33 mouse cellular contexts compared by ENCODE assay signal in genomic region chr1:120385029-120385571, GRCm38 (mm10). TPM values are rescaled to one million over a fixed set of nuclear protein-coding genes. Genes with fewer than 3 reads are reported as not detected.
"Had no signal": no experiment of that assay in that cellular context is flagged by ENCODE, and none has a peak within 500 bp of the region (broad histone marks: within the 10 kb centered on the region; RNA-seq: fewer than 3 reads in every experiment).

No protein-coding gene starts in this region.

- H3K9ac ChIP-seq: heart, embryonic 12.5 days; intestine, embryonic 15.5 days; kidney, embryonic 15.5 days; limb, embryonic 12.5 days; liver, embryonic 13.5 days; liver, embryonic 15.5 days; liver, postnatal 0 days had no signal

- H3K4me2 ChIP-seq: heart, embryonic 12.5 days; intestine, embryonic 15.5 days; kidney, embryonic 15.5 days; limb, embryonic 12.5 days; liver, embryonic 11.5 days; liver, embryonic 13.5 days; liver, embryonic 15.5 days had no signal

- H3K4me3 ChIP-seq: heart, adult 2 months; heart, embryonic 10.5 days; heart, embryonic 12.5 days; intestine, embryonic 15.5 days; kidney, embryonic 15.5 days; layer of hippocampus, adult 2 months; left cerebral cortex, adult 2 months; limb, embryonic 10.5 days; limb, embryonic 12.5 days; liver, embryonic 13.5 days; liver, embryonic 15.5 days had no signal

- H3K27ac ChIP-seq: heart, adult 2 months; heart, embryonic 10.5 days; intestine, embryonic 15.5 days; kidney, embryonic 15.5 days; kidney, postnatal 0 days; layer of hippocampus, adult 2 months; left cerebral cortex, adult 2 months; limb, embryonic 10.5 days; limb, embryonic 12.5 days; liver, embryonic 13.5 days; liver, embryonic 15.5 days had no signal

- H3K9me3 ChIP-seq: heart, embryonic 10.5 days; heart, embryonic 12.5 days; intestine, embryonic 15.5 days; kidney, embryonic 15.5 days; limb, embryonic 10.5 days; limb, embryonic 12.5 days; liver, embryonic 13.5 days; liver, embryonic 15.5 days had no signal

- H3K36me3 ChIP-seq: heart, embryonic 10.5 days; heart, embryonic 12.5 days; intestine, embryonic 15.5 days; kidney, embryonic 15.5 days; limb, embryonic 10.5 days; limb, embryonic 12.5 days; liver, embryonic 13.5 days; liver, embryonic 15.5 days had no signal

- H3K27me3 ChIP-seq: intestine, embryonic 15.5 days; kidney, embryonic 15.5 days; limb, embryonic 12.5 days; liver, embryonic 13.5 days; liver, embryonic 15.5 days had no signal

- DNase-seq: gastrocnemius, postnatal 14 days; gastrocnemius, postnatal 36 days; heart, adult 11 months; heart, adult 2 months; heart, postnatal 10 days; heart, postnatal 4 days; kidney, adult 11 months; kidney, adult 2 months; kidney, adult 9 months; kidney, postnatal 14 days; kidney, postnatal 36 days; liver; liver, embryonic 13.5 days; liver, postnatal 0 days had no signal

- H3K4me1 ChIP-seq: heart, embryonic 10.5 days; heart, embryonic 12.5 days; intestine, embryonic 15.5 days; kidney, embryonic 15.5 days; limb, embryonic 12.5 days; liver, embryonic 13.5 days; liver, embryonic 15.5 days had no signal

- ATAC-seq: inflammation-experienced regulatory T-cells, adult 6 months; intestine, embryonic 15.5 days; liver, postnatal 0 days had no signal

RNA-seq across cellular contexts. Expression of gene C1ql2, which starts 44.7 kb away (rescaled TPM):
- total RNA-seq: gastrocnemius, adult 18-20 months; gastrocnemius, adult 8-10 months; gastrocnemius, postnatal 14 days; gastrocnemius, postnatal 36 days; heart, adult 2 months; heart, postnatal 10 days; heart, postnatal 25 days; heart, postnatal 4 days had no signal
- polyA plus RNA-seq: gonadal fat pad, adult 2 months; heart, adult 2 months; heart, embryonic 10.5 days; heart, embryonic 12.5 days; heart, embryonic 14.5 days; heart, embryonic 16.5 days; inflammation-experienced regulatory T-cells, adult 6 months; intestine, embryonic 15.5 days; kidney, embryonic 15.5 days; large intestine, adult 2 months; limb, embryonic 10.5 days; limb, embryonic 12.5 days; liver, embryonic 11.5 days; liver, embryonic 13.5 days; liver, embryonic 15.5 days; liver, postnatal 0 days had no signal
